Mouse (Mus musculus): ENCODE measurements around the gene Ppp1r1b.

The Ppp1r1b gene

GRCm38 (mm10) chr11:98348083-98348961 is at the start of gene Ppp1r1b:
Gene Ppp1r1b, plus strand, starts transcription at chr11:98348404.
- DNase-seq (ENCODE audit: low spot score in 2 of 2): no peak

- DNase-seq (ENCODE audit: low spot score in 2 of 2): no peak
These were observed 49.6 kb upstream of the Ppp1r1b start for GRCm38 (mm10) chr11:98298484-98299205.

- DNase-seq (ENCODE audit: low spot score in 2 of 2): peak in 1 of 2 experiments; percentile 76
These were observed 34.3 kb upstream of the Ppp1r1b start for GRCm38 (mm10) chr11:98313790-98314323.

- no peak for DNase-seq (ENCODE audit: low spot score in 2 of 2)
These were observed 30.7 kb upstream of the Ppp1r1b start for GRCm38 (mm10) chr11:98317479-98317878.

GRCm38 (mm10) chr11:98318421-98319116 is 29.6 kb upstream of the Ppp1r1b start:
- DNase-seq (ENCODE audit: low spot score in 2 of 2): no peak

- DNase-seq (ENCODE audit: low spot score in 2 of 2): no peak
These were observed 29.1 kb upstream of the Ppp1r1b start for GRCm38 (mm10) chr11:98319120-98319519.

GRCm38 (mm10) chr11:98319544-98319943 is 28.7 kb upstream of the Ppp1r1b start:
- no peak for DNase-seq (ENCODE audit: low spot score in 2 of 2)

GRCm38 (mm10) chr11:98319944-98320343 is 28.3 kb upstream of the Ppp1r1b start:
- no peak for DNase-seq (ENCODE audit: low spot score in 2 of 2)

GRCm38 (mm10) chr11:98320381-98320780 is 27.8 kb upstream of the Ppp1r1b start:
- no peak for DNase-seq (ENCODE audit: low spot score in 2 of 2)

GRCm38 (mm10) chr11:98320806-98321676 is 27.2 kb upstream of the Ppp1r1b start:
- DNase-seq (ENCODE audit: low spot score in 2 of 2): no peak

- DNase-seq (ENCODE audit: low spot score in 2 of 2): no peak
These were observed 26.6 kb upstream of the Ppp1r1b start for GRCm38 (mm10) chr11:98321677-98322003.

- DNase-seq (ENCODE audit: low spot score in 2 of 2): no peak
These were observed 26.0 kb upstream of the Ppp1r1b start for GRCm38 (mm10) chr11:98322159-98322558.

GRCm38 (mm10) chr11:98323136-98323866 is 24.9 kb upstream of the Ppp1r1b start:
- DNase-seq (ENCODE audit: low spot score in 2 of 2): no peak

GRCm38 (mm10) chr11:98323933-98324332 is 24.3 kb upstream of the Ppp1r1b start:
- no peak for DNase-seq (ENCODE audit: low spot score in 2 of 2)

GRCm38 (mm10) chr11:98325191-98325820 is 22.9 kb upstream of the Ppp1r1b start:
- no peak for DNase-seq (ENCODE audit: low spot score in 2 of 2)

GRCm38 (mm10) chr11:98325821-98326218 is 22.4 kb upstream of the Ppp1r1b start:
- DNase-seq (ENCODE audit: low spot score in 2 of 2): no peak

GRCm38 (mm10) chr11:98326741-98327135 is 21.5 kb upstream of the Ppp1r1b start:
- DNase-seq (ENCODE audit: low spot score in 2 of 2): no peak

GRCm38 (mm10) chr11:98327136-98328030 is 20.8 kb upstream of the Ppp1r1b start:
- DNase-seq (ENCODE audit: low spot score in 2 of 2): no peak

- DNase-seq (ENCODE audit: low spot score in 2 of 2): no peak
These were observed 20.2 kb upstream of the Ppp1r1b start for GRCm38 (mm10) chr11:98328031-98328370.
